Mouse (Mus musculus) kidney, postnatal 25 days (tissue): ENCODE results near the gene Hhipl1.

ENCODE experiments used
- DNase-seq, 2 experiments: peaks; one replicate each; pipeline ENCODE4 v3.0.0; 2021; ENCODE audit warnings: mixed read lengths in 2 of 2

Gene Hhipl1

DNA sequence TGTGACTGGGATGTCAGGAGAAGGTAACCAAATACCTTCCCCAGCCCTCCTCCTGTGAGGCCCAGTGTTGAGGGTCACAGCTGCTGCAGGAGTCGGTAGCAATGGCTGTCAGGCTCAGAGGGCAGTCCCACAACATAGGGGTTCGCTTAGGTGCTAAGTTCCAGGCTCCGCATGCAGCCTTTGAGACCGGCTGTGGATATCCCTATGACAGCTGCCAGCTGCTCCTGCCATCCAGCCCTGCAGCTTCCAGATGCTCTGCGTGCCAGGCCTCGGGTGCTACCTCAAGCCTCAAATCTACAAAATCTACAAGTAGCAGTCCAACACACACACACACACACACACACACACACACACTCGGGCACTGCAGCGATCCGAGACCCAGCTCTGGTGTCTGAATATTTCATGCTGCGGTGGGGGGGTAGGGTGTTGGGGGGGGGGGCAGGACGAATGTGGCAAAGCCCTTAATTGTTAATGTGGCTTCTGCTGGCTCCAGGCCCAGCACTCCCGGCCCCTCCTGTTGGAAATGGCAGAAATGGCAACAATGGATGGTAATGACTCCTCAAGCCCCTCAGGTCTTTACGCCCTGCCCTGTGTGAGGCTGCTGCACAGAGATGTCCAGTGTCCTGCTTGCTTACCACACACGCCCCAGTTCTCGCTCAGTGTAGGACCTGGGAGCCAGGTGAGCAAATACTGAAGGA is 27.7 kb upstream of the Hhipl1 start:
- no peak for DNase-seq

DNA sequence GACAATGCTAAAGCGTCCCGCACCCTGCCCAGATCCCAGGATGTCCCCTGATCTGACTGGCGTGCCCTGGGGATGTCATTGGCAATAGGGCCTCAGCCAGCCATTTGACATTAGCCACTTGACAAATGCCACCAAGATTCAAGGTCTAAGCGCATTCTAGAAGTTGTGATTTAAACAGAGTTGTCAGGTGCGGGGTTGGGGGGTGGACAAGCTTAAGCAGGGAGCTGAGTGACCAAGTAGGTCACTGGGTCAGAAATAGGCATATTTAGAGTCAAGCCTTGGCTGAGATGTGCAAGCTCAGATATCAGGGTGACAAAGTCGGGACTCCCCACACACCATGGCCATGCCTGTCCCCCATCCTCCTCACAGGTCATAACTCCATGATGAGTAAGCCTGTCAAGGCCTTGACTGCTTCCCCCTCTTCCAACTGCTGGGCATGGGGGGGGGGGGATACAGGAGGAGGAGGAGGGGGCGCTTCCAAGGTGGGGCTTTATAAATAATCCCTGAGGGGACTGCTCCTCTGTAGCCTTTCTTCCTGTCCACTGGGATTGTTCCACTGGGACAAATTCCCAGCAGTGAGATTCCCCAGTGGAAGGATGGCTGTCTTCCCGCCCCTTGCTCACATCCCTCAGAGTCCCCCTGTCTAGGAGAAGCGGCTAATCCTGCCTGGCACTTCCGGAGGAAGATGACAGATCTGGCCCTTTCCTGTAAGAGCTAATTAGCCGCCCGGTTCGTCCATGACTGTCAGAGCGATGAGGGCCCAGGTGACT is 21.4 kb upstream of the Hhipl1 start:
- peak in 1 of 2 experiments; percentile 21 for DNase-seq

GRCm38 (mm10) chr12:108285225-108286011 is 20.7 kb upstream of the Hhipl1 start:
- no peak for DNase-seq

DNA sequence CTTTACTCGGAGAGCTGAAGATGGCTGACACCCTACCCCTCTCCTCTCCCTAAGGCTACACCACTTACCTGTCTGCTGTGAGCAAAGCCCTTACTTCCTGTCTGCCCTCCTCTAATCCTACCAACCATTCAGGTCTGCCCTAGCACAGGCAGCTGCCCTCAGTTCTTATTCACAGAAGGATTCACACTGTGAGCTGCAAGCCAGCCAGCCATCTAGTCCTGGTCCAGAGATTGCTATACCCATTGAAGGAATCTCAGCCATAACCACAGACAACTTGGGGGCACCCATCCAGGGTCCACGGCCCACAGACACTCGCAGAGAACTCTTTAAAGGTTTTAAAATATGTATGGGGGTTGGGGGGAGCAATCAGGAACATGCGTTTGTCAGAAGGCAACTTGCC is 19.7 kb upstream of the Hhipl1 start:
- no peak for DNase-seq

- DNase-seq = no peak
Observed at GRCm38 (mm10) chr12:108287011-108287410, 19.1 kb upstream of the Hhipl1 start.

- no peak for DNase-seq
Observed at GRCm38 (mm10) chr12:108288127-108288880, 17.8 kb upstream of the Hhipl1 start.

- peak in 1 of 2 experiments; percentile 56 for DNase-seq
Observed at GRCm38 (mm10) chr12:108292419-108292818, 13.7 kb upstream of the Hhipl1 start.

DNA sequence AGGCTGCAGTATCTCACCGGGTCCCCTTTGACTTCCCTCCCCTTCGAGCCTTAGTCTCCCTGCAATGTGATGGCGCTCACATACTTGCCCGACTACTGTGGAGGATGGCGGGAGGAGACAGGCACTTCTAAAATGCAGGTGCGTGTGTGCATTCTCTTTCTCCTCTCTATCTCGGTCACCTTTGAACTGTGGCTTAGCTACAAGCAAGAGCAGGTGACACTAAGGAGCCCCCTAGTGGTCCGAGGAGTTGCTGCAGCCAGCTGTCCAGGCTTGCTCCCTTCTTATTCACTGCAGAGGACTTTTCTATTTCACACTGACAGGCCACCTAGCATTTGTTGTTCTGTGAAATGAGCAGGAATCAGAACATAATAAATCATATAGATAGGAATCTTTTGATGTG is 13.1 kb upstream of the Hhipl1 start:
- DNase-seq = peak; percentile 82 to 85

GRCm38 (mm10) chr12:108294620-108295019 is 11.4 kb upstream of the Hhipl1 start:
- no peak for DNase-seq

GRCm38 (mm10) chr12:108297033-108297432 is 9.0 kb upstream of the Hhipl1 start:
- DNase-seq = peak in 1 of 2 experiments; percentile 43

DNA sequence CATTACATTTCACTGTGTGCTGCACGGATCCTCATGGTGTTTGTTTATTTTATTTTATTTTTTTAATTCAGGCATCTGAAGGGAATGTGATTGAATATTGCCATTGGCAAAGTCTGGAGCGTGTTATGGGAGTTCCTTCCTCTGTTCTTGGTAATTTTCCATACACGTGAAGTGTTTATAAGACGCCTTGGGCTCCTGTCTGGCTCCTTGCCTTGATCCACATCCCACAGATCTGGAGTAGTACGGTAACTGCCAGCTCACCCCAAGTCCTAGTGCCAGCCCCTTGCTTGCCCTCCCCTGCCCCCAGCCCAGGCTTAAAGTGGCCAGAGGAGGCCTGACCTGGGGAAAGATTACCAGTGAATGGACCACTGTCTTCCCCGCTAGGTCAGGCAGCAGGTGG is 5.1 kb upstream of the Hhipl1 start:
- no peak for DNase-seq

DNA sequence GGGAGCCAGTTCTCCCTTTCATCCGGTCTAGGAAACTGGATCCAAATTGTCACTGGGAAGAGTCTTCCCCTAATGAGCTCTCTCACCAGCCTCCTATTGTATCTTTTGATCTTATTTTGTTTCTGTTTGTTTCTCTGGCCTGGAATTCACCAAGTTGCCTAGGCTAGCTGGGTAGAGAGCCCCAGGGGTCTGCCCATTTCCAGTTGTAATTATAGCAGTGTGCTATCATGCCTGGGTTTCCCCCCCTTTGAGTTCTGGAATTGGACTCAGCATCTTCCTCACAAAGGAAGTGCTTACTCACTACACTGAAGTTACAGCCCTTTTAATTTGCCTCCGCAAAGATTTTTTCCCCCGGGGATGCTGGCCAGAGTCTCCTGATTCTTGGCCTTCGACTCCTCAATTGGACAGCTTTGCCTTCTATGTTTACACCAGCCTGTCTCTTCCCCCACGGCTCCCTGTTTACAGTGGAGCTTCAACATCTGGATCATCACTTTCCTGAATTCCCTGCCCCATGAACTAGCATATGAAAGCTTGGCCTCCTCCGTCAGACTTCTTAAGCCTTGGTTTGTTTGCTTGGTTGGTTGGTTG is 2.2 kb upstream of the Hhipl1 start:
- DNase-seq = no peak

DNA sequence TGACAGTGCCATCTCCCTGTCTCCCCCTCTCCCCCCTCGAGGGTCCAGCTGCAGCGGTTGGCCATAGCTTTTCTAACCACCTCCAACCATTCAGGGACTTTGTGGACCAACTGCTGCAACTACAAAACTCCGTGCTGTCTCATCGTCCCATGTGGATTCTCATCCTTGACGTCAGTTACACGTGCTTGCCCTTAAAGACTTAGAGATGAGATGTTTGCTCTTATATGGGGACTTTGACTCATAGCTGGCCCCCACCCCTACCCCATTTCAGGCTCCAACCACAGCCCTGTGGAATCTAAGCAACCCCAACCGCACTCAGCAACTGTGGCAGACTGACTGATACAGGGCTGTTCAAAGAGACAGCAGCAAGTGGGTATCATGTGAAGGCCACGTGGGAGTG is 898 bp upstream of the Hhipl1 start:
- DNase-seq = no peak

DNA sequence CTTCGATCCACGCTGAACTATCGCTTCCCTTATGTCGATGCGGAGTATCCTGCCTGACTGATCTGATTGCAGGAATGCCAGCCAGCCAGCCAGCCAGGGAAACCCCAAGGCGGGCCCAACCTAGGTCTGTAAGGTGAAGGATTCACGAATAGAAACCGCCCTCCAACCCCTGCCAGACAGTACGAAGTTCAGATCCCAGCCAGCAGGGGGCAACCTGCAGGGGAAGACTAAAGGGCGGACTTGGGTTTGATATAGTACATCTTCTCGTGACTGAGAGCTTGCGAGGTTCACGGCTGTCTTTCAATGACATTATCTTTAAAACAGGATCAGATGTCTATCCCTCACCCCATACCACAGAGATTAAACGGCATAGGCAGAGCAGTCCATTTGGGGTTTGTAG is 1.5 kb downstream of the Hhipl1 start:
- peak; percentile 63 to 71 for DNase-seq

- DNase-seq = no peak
Observed at GRCm38 (mm10) chr12:108308363-108308856, 2.3 kb downstream of the Hhipl1 start.

GRCm38 (mm10) chr12:108309116-108309794 is 3.2 kb downstream of the Hhipl1 start:
- DNase-seq = peak in 1 of 2 experiments; percentile 70

- no peak for DNase-seq
Observed at GRCm38 (mm10) chr12:108310041-108310440, 4.0 kb downstream of the Hhipl1 start.

DNA sequence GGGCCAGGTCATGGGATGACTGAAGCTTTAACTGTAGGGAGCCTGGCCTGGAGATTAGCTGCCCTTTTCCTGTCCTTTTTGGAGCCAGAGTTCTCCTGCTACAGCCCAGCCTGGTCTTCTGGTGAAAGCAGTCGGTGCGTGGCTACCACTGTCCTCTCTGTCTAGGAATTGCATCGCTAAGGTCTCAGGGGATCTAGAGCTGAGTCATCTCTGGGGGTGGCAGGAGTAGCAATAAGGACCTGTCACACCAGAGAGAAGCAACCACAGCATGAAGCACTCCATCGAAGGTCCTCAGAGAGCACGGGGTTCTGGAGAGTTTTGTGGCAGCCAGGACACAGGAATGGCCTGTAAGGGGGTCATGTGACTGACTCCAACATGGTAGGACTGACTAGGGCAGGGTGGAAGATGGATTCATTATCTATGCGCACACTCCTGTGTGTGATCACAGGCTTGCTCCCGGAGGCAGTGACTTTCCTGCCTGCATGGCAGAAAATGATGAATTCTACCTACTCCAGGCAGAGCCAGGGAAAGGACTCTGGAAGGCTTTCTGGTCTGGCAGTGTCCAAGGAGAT is 4.5 kb downstream of the Hhipl1 start:
- DNase-seq = no peak

GRCm38 (mm10) chr12:108311741-108312290 is 5.7 kb downstream of the Hhipl1 start:
- no peak for DNase-seq

DNA sequence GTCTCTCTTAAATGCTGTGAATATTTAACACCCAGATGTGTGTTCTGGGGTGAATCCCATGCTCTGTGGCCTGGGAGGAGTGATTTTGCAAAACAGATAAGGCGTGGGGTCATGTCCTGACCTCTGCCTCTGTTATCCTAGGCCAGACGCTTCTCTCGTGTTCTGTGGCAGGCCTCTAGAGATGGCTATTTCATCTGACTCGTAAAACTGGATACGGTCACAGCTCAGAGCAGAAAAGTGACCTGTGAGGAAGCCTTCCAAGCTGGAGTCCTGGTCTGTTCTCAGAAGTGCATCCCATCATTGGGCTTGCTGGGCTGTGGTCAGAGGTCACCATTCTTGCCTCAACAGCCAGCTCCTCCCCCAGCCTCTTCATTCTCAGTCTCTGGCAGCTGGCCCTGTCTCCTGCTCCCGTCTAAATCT is 6.4 kb downstream of the Hhipl1 start:
- peak; percentile 57 to 81 for DNase-seq
